Mouse (Mus musculus) cortical plate, adult 2 months (tissue): ENCODE measurements around the gene 2310034G01Rik.

Experiments
- CTCF ChIP-seq: fragments of 200-500 bp; IDR thresholded peaks from 2 replicates; pipeline ENCODE4 v1.5.1; 2011; ENCODE audit warnings: mild to moderate bottlenecking, control low read depth, low read length; ENCODE audit not compliant: insufficient read depth; ENCODE audit errors: extremely low read depth
- POLR2A ChIP-seq: fragments of 200-500 bp; IDR thresholded peaks from 2 replicates; pipeline ENCODE4 v1.6.1; 2011; ENCODE audit warnings: mild to moderate bottlenecking, low read length, control low read depth; ENCODE audit not compliant: insufficient read depth; ENCODE audit errors: extremely low read depth

DNA sequence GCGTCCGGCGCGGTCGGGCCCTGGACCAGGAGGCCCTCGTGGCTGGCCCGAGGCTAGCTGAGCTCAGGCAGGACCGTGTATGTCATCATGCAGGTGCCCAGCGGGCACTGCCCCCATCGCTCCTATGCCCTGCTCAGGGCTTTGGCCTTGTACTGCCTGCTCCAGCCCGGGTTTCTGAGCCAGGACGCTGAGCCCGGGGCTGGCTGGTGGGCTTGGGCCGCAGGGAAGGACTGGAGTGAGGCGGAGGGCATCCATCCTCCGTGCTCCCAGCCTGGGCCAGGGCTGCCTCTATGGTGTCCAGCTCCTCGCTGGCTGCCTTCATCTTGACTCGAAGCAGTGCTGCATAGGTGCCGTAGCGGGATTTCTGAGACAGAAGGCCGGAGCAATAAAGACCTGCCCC is 37.5 kb downstream of the 2310034G01Rik start:
- TF ChIP-seq CTCF: no peak
- no peak for TF ChIP-seq POLR2A
